Mouse (Mus musculus) stomach, postnatal 0 days (tissue): ENCODE measurements around the gene Eml2.

Experiments used
- CTCF ChIP-seq: IDR thresholded peaks from 2 replicates; pipeline ENCODE4 v1.5.1; 2016; ENCODE audit warnings: antibody characterized with exemption, low read depth, mild to moderate bottlenecking, moderate library complexity
- EP300 ChIP-seq: optimal IDR thresholded peaks from 2 replicates; pipeline ENCODE3; 2016; ENCODE audit warnings: antibody characterized with exemption

DNA sequence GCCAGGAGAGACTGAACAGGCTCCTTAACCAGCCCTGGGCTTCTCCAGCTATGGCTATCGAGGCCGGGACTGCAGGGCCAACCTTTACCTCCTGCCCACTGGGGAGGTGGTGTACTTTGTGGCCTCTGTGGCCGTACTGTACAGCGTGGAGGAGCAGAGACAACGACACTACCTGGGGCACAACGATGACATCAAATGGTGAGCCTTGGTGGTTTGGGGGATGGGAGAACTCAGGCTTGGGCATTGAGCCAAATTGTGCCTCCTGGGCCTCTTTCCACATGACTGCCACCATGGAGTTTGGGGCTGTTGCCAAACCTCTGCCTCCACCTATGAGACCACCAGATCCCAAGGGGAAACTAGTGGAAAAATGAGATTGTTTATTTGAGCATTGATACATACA lies 8.5 kb downstream of the Eml2 start:
- TF ChIP-seq EP300 (no peak), CTCF (no peak)
